Mouse (Mus musculus) cerebellum, adult 2 months (tissue): ENCODE measurements around the gene Phactr2. TPM values are rescaled to one million over a fixed set of nuclear protein-coding genes. Genes with fewer than 3 reads are reported as not detected.

Experiments
- DNase-seq, 2 experiments: peaks; one replicate each; pipeline ENCODE4 v3.0.0; 2021
- H3K27ac ChIP-seq: fragments of 200-500 bp; 2 replicates; pipeline ENCODE4 v1.5.1; 2012; ENCODE audit warnings: low read length, control low read depth, inconsistent platforms; ENCODE audit not compliant: insufficient read depth
- H3K27me3 ChIP-seq: fragments of 200-500 bp; 2 replicates; pipeline ENCODE4 v1.6.1; 2012; ENCODE audit warnings: inconsistent platforms, mild to moderate bottlenecking, low read length, moderate library complexity; ENCODE audit not compliant: control insufficient read depth, insufficient read depth
- H3K4me1 ChIP-seq: fragments of 200-500 bp; 2 replicates; pipeline ENCODE4 v1.6.1; 2011; ENCODE audit warnings: low read length; ENCODE audit not compliant: control insufficient read depth, insufficient read depth
- H3K4me3 ChIP-seq: fragments of 200-500 bp; replicated peaks from 2 replicates; pipeline ENCODE3; 2011; ENCODE audit warnings: mild to moderate bottlenecking, low read depth, low read length, control low read depth; ENCODE audit not compliant: insufficient read depth
- CTCF ChIP-seq: fragments of 200-500 bp; IDR thresholded peaks from 2 replicates; pipeline ENCODE4 v1.5.1; 2011; ENCODE audit warnings: low read depth, mild to moderate bottlenecking, control low read depth, low read length, moderate library complexity, borderline replicate concordance; ENCODE audit not compliant: insufficient read depth
- POLR2A ChIP-seq: fragments of 200-500 bp; IDR thresholded peaks from 2 replicates; pipeline ENCODE4 v1.6.1; 2011; ENCODE audit warnings: low read length, control low read depth, borderline replicate concordance; ENCODE audit not compliant: insufficient read depth
- WGBS: fragments of 180-500 bp; shearing (Covaris S2); methylation state at CpG from one replicate; pipeline ENCODE4 v1.1.7; 2018; 5-methylcytosine and 5-hydroxymethylcytosine counted together
- polyA plus RNA-seq: library from polyadenylated mRNA; depleted of rRNA; stranded (reverse); fragments of >200 nt; gene quantifications from 2 replicates; pipeline ENCODE4 v1.2.3, GENCODE M21; 2012

The Phactr2 gene
- polyA plus RNA-seq, 1 experiment = 11.9 TPM

GRCm38 (mm10) chr10:13429240-13429639 lies 45.0 kb downstream of the Phactr2 start:
- Histone ChIP-seq H3K27ac (no peak overlapping the region), H3K4me3 (no peak overlapping the region), H3K27me3 (no peaks in the 10 kb centered on the region; the same call in 1 of the 2 replicates), H3K4me1 (no peaks in the 10 kb centered on the region)
- no peak for DNase-seq
- TF ChIP-seq POLR2A (no peak), CTCF (no peak)
- 8% methylated on average over 13 of the region's 13 CpGs for WGBS

- DNase-seq = no peak
- Histone ChIP-seq H3K4me3 (no peak overlapping the region), H3K4me1 (no peaks in the 10 kb centered on the region), H3K27me3 (no peaks in the 10 kb centered on the region; the same call in 1 of the 2 replicates), H3K27ac (no peak overlapping the region)
- TF ChIP-seq POLR2A (no peak), CTCF (no peak)
- WGBS = 69% methylated on average over 7 of the region's 7 CpGs
Observed at GRCm38 (mm10) chr10:13428536-13428935, 45.7 kb downstream of the Phactr2 start.

- Histone ChIP-seq H3K27ac (no peak overlapping the region), H3K4me3 (no peak overlapping the region), H3K4me1 (no peaks in the 10 kb centered on the region), H3K27me3 (no peaks in the 10 kb centered on the region; the same call in 1 of the 2 replicates)
- TF ChIP-seq POLR2A (no peak), CTCF (no peak)
- WGBS = 15% methylated on average over 10 of the region's 10 CpGs
- DNase-seq = peak; percentile 23 to 42
Observed at GRCm38 (mm10) chr10:13427599-13427998, 46.6 kb downstream of the Phactr2 start.

- TF ChIP-seq POLR2A (no peak), CTCF (no peak)
- Histone ChIP-seq H3K27ac (no peak overlapping the region), H3K4me1 (no peaks in the 10 kb centered on the region), H3K27me3 (no peaks in the 10 kb centered on the region; the same call in 1 of the 2 replicates), H3K4me3 (no peak overlapping the region)
- no peak for DNase-seq
- WGBS = 18% methylated on average over 9 of the region's 9 CpGs
Observed at GRCm38 (mm10) chr10:13425198-13425597, 49.0 kb downstream of the Phactr2 start.

GRCm38 (mm10) chr10:13424508-13424907 lies 49.7 kb downstream of the Phactr2 start:
- 89% methylated on average over 17 of the region's 17 CpGs for WGBS
- H3K4me3 ChIP-seq = no peak overlapping the region
- TF ChIP-seq CTCF (no peak), POLR2A (no peak)
- H3K27me3 ChIP-seq = no peaks in the 10 kb centered on the region; the same call in 1 of the 2 replicates
- no peak overlapping the region for H3K27ac ChIP-seq
- no peak for DNase-seq
- H3K4me1 ChIP-seq = no peaks in the 10 kb centered on the region

- WGBS = 93% methylated on average over 10 of the region's 10 CpGs
- no peaks in the 10 kb centered on the region for H3K4me1 ChIP-seq
- no peak overlapping the region for H3K27ac ChIP-seq
- no peak for DNase-seq
- no peak for TF ChIP-seq CTCF
- TF ChIP-seq POLR2A = no peak
- no peaks in the 10 kb centered on the region; the same call in 1 of the 2 replicates for H3K27me3 ChIP-seq
- no peak overlapping the region for H3K4me3 ChIP-seq
Observed at GRCm38 (mm10) chr10:13424015-13424414, 50.2 kb downstream of the Phactr2 start.

GRCm38 (mm10) chr10:13422121-13422520 lies 52.1 kb downstream of the Phactr2 start:
- WGBS = 52% methylated on average over 9 of the region's 9 CpGs
- no peak overlapping the region for H3K4me3 ChIP-seq
- DNase-seq = no peak
- TF ChIP-seq POLR2A (no peak), CTCF (no peak)
- no peak overlapping the region for H3K27ac ChIP-seq
- no peaks in the 10 kb centered on the region for H3K4me1 ChIP-seq
- H3K27me3 ChIP-seq = no peaks in the 10 kb centered on the region; the same call in 1 of the 2 replicates

- TF ChIP-seq CTCF = no peak
- TF ChIP-seq POLR2A = no peak
- WGBS = 46% methylated on average over 4 of the region's 4 CpGs
- no peak for DNase-seq
- Histone ChIP-seq H3K4me1 (no peaks in the 10 kb centered on the region), H3K27ac (no peak overlapping the region), H3K4me3 (no peak overlapping the region), H3K27me3 (no peaks in the 10 kb centered on the region)
Observed at GRCm38 (mm10) chr10:13419246-13419645, 55.0 kb downstream of the Phactr2 start.
